ENCODE assay signal across 14 mouse cellular contexts in genomic region chr14:84257671-84258070, GRCm38 (mm10).
DNase-seq lines count a peak whose midpoint lies in the region; ATAC-seq and TF ChIP-seq lines count a peak whose summit lies in the region.
"Had no signal": no experiment of that assay in that cellular context is flagged by ENCODE, and none has a peak within 500 bp of the region (broad histone marks: within the 10 kb centered on the region; RNA-seq: fewer than 3 reads in every experiment).

No protein-coding gene starts in this region.

- no peaks in the 10 kb centered on the region for H3K27me3 ChIP-seq in midbrain, embryonic 12.5 days
- H3K27me3 ChIP-seq in midbrain, embryonic 11.5 days (ENCODE audit: control insufficient read depth, insufficient read depth, low read length), result no peaks in the 10 kb centered on the region
- no peaks in the 10 kb centered on the region for H3K27me3 ChIP-seq in MEL (ENCODE audit: control insufficient read depth in 1 of 2, insufficient read depth in 2 of 2, low read length in 2 of 2)
- H3K27me3 ChIP-seq: heart, embryonic 12.5 days; hindbrain, embryonic 15.5 days; megakaryocyte, embryonic 14.5 days had no signal

- 0 out of 2 replicates have a peak, but pooled peaks have one; percentile 34 for ATAC-seq in midbrain, embryonic 12.5 days (ENCODE audit: low FRiP score, low read depth)
- ATAC-seq in midbrain, embryonic 11.5 days (ENCODE audit: low FRiP score), result no peak

- no peak overlapping the region for H3K27ac ChIP-seq in midbrain, embryonic 12.5 days (replicated peaks)
- no peak overlapping the region for H3K27ac ChIP-seq in midbrain, embryonic 11.5 days (ENCODE audit: low read depth, low read length)
- no peak overlapping the region for H3K27ac ChIP-seq in MEL (ENCODE audit: control insufficient read depth, low read depth, low read length)
- H3K27ac ChIP-seq: gastrocnemius, adult 2 months; hindbrain, embryonic 15.5 days had no signal

- no peak for TF ChIP-seq EP300 in MEL (IDR thresholded peaks at IDR 0.05; ENCODE audit: low read depth in 1 of 2, low read length in 2 of 2)

- no peaks in the 10 kb centered on the region for H3K79me2 ChIP-seq in MEL (ENCODE audit: control insufficient read depth, insufficient read depth, low read length, poor library complexity)

- no peaks in the 10 kb centered on the region for H3K4me1 ChIP-seq in midbrain, embryonic 12.5 days
- H3K4me1 ChIP-seq in midbrain, embryonic 11.5 days (ENCODE audit: control insufficient read depth, insufficient read depth, low read length), result no peaks in the 10 kb centered on the region
- peaks cover 0 to 1% of the 10 kb centered on the region in 2 experiments; a peak in 1 of 4 replicates for H3K4me1 ChIP-seq in MEL (ENCODE audit: control insufficient read depth in 1 of 2, insufficient read depth in 2 of 2, low read length in 2 of 2)
- H3K4me1 ChIP-seq: heart, embryonic 12.5 days; hindbrain, embryonic 15.5 days; megakaryocyte, embryonic 14.5 days had no signal

- peak; percentile 72 for TF ChIP-seq RAD21 in MEL (IDR thresholded peaks at IDR 0.05; ENCODE audit: low read depth, low read length)

- no peaks in the 10 kb centered on the region for H3K36me3 ChIP-seq in midbrain, embryonic 12.5 days
- no peaks in the 10 kb centered on the region for H3K36me3 ChIP-seq in midbrain, embryonic 11.5 days (ENCODE audit: control insufficient read depth, insufficient read depth, low read length)
- peaks cover 0 to 2% of the 10 kb centered on the region in 2 experiments; a peak in 2 of 4 replicates for H3K36me3 ChIP-seq in MEL (ENCODE audit: control insufficient read depth in 1 of 2, insufficient read depth in 2 of 2, low read length in 2 of 2)
- H3K36me3 ChIP-seq: heart, embryonic 12.5 days; hindbrain, embryonic 15.5 days had no signal

- TF ChIP-seq CTCF in MEL (IDR thresholded peaks at IDR 0.05 in 2 of 3, conservative IDR thresholded peaks at IDR 0.05 in 1 of 3; ENCODE audit: control insufficient read depth in 1 of 3, insufficient read depth in 1 of 3, low read depth in 2 of 3, low read length in 3 of 3, poor library complexity in 1 of 3, severe bottlenecking in 1 of 3), result peak in 2 of 3 experiments; percentile 32 to 59; a peak in 4 of 6 replicates

- no peak overlapping the region for H3K4me2 ChIP-seq in midbrain, embryonic 12.5 days (replicated peaks)
- H3K4me2 ChIP-seq in midbrain, embryonic 11.5 days, result no peak overlapping the region
- H3K4me2 ChIP-seq: heart, embryonic 12.5 days; hindbrain, embryonic 15.5 days had no signal

- H3K4me3 ChIP-seq in midbrain, embryonic 12.5 days, result no peak overlapping the region
- no peak overlapping the region for H3K4me3 ChIP-seq in midbrain, embryonic 11.5 days (ENCODE audit: low read depth, low read length)
- no peak overlapping the region for H3K4me3 ChIP-seq in MEL (ENCODE audit: control insufficient read depth in 1 of 2, insufficient read depth in 1 of 2, low read depth in 2 of 2, low read length in 2 of 2)
- H3K4me3 ChIP-seq: gastrocnemius, adult 2 months; heart, embryonic 12.5 days; hindbrain, embryonic 15.5 days; megakaryocyte, embryonic 14.5 days had no signal

- peak; percentile 4 to 53 for DNase-seq in frontal cortex, adult 2 months (ENCODE audit: extremely low spot score in 1 of 2, low spot score in 1 of 2)
- no peak for DNase-seq in frontal cortex, postnatal 14 days (ENCODE audit: low spot score in 2 of 2)
- DNase-seq in midbrain, embryonic 11.5 days (ENCODE audit: low spot score, missing footprints), result no peak
- peak; percentile 50 for DNase-seq in MEL (ENCODE audit: low read depth, low spot score)
- DNase-seq in layer of hippocampus, adult 9-10 months (ENCODE audit: low spot score), result peak; percentile 22
- DNase-seq in cerebellum, adult 9-10 months, result no peak
- DNase-seq in ovary, postnatal 10 days (ENCODE audit: low spot score), result no peak
- DNase-seq: cerebellum, adult 18-20 months; gastrocnemius, adult 2 months; kidney, postnatal 25 days had no signal

- WGBS in midbrain, embryonic 12.5 days, result 78% methylated on average over 1 of the region's 1 CpGs
- WGBS in midbrain, embryonic 11.5 days, result 62% methylated on average over 1 of the region's 1 CpGs

- no peak overlapping the region for H3K9ac ChIP-seq in midbrain, embryonic 12.5 days (replicated peaks)
- H3K9ac ChIP-seq in midbrain, embryonic 11.5 days (ENCODE audit: low read length), result no peak overlapping the region
- no peak overlapping the region for H3K9ac ChIP-seq in MEL (ENCODE audit: control insufficient read depth, low read depth, low read length, poor library complexity, severe bottlenecking)
- H3K9ac ChIP-seq: heart, embryonic 12.5 days; hindbrain, embryonic 15.5 days had no signal

- no peaks in the 10 kb centered on the region for H3K9me3 ChIP-seq in midbrain, embryonic 12.5 days
- H3K9me3 ChIP-seq in midbrain, embryonic 11.5 days (ENCODE audit: control insufficient read depth, low read length), result no peaks in the 10 kb centered on the region
- H3K9me3 ChIP-seq in MEL (replicated peaks; ENCODE audit: insufficient read depth, low read length), result no peaks in the 10 kb centered on the region
- H3K9me3 ChIP-seq: heart, embryonic 12.5 days; hindbrain, embryonic 15.5 days; megakaryocyte, embryonic 14.5 days had no signal

- no peak for TF ChIP-seq POLR2A in MEL (IDR thresholded peaks at IDR 0.05; ENCODE audit: control insufficient read depth in 1 of 2, insufficient read depth in 1 of 2, low read depth in 1 of 2, low read length in 2 of 2, poor library complexity in 1 of 2)

TF ChIP-seq in MEL, 35 proteins besides CTCF, POLR2A, EP300 and RAD21:
- no peak for TF ChIP-seq GABPA (IDR thresholded peaks at IDR 0.05; ENCODE audit: low read depth, low read length)
- TF ChIP-seq MAFK (IDR thresholded peaks at IDR 0.05; ENCODE audit: borderline replicate concordance, low read depth, low read length), result no peak
- TF ChIP-seq TCF12 (IDR thresholded peaks at IDR 0.05; ENCODE audit: low read depth, low read length), result no peak
- no peak for TF ChIP-seq USF1 (IDR thresholded peaks at IDR 0.05; ENCODE audit: low read depth, low read length)
- TF ChIP-seq RCOR1 (IDR thresholded peaks at IDR 0.05; ENCODE audit: low read depth, low read length), result no peak
- TF ChIP-seq SMC3 (IDR thresholded peaks at IDR 0.05; ENCODE audit: low read depth, low read length), result peak; percentile 67
- no peak for TF ChIP-seq JUND (IDR thresholded peaks at IDR 0.05; ENCODE audit: low read depth, low read length)
- TF ChIP-seq TBP (IDR thresholded peaks at IDR 0.05; ENCODE audit: low read depth, low read length), result no peak
- TF ChIP-seq MXI1 (IDR thresholded peaks at IDR 0.05; ENCODE audit: low read depth, low read length), result no peak
- no peak for TF ChIP-seq MYB (IDR thresholded peaks at IDR 0.05; ENCODE audit: low read depth, low read length)
- no peak for TF ChIP-seq ETS1 (IDR thresholded peaks at IDR 0.05; ENCODE audit: low read depth, low read length)
- TF ChIP-seq NELFE (IDR thresholded peaks at IDR 0.05; ENCODE audit: low read depth, low read length), result no peak
- TF ChIP-seq KAT2A (conservative IDR thresholded peaks at IDR 0.05; ENCODE audit: low read depth, low read length), result no peak
- TF ChIP-seq GATA1 (IDR thresholded peaks at IDR 0.05; ENCODE audit: low read depth, low read length), result 0 out of 2 replicates have a peak, but pooled peaks have one; percentile 11
- no peak for TF ChIP-seq TAL1 (IDR thresholded peaks at IDR 0.05; ENCODE audit: low read length)
- TF ChIP-seq POLR2AphosphoS2 (IDR thresholded peaks at IDR 0.05; ENCODE audit: low read length), result no peak
- no peak for TF ChIP-seq MYC (IDR thresholded peaks at IDR 0.05; ENCODE audit: low read depth, low read length)
- no peak for TF ChIP-seq UBTF (IDR thresholded peaks at IDR 0.05; ENCODE audit: borderline replicate concordance, insufficient read depth, low read depth, low read length)
- peak; percentile 35; the same call in 1 of the 2 replicates for TF ChIP-seq ZC3H11A (IDR thresholded peaks at IDR 0.05; ENCODE audit: low read depth, low read length)
- no peak for TF ChIP-seq NRF1 (IDR thresholded peaks at IDR 0.05; ENCODE audit: insufficient read depth, low read depth, low read length, poor library complexity, severe bottlenecking)
- no peak for TF ChIP-seq ZKSCAN1 (IDR thresholded peaks at IDR 0.05; ENCODE audit: low read depth, low read length)
- no peak for TF ChIP-seq E2F4 (IDR thresholded peaks at IDR 0.05; ENCODE audit: borderline replicate concordance, low read depth, low read length)

Comparison
In these comparisons a context has a peak if more than half of its experiments do, and no peak if none do; other contexts are left out.
1. DNase-seq: peak in frontal cortex, adult 2 months (2 of 2), MEL (single experiment) and layer of hippocampus, adult 9-10 months (single experiment); none in frontal cortex, postnatal 14 days (0 of 2), midbrain, embryonic 11.5 days (single experiment), cerebellum, adult 9-10 months (single experiment) and ovary, postnatal 10 days (single experiment).